Mouse (Mus musculus): ENCODE measurements around the gene Thra.

The Thra gene

GRCm38 (mm10) chr11:98804605-98805004 is 64.2 kb downstream of the Thra start, which contains the start of gene Casc3:
Casc3 (plus strand) TSS chr11:98804905.
- no peak for TF ChIP-seq GATA4 (IDR thresholded peaks at IDR 0.05; ENCODE audit: insufficient replicate concordance, low read length)

GRCm38 (mm10) chr11:98808417-98808816 is 68.0 kb downstream of the Thra start:
- no peak for TF ChIP-seq GATA4 (IDR thresholded peaks at IDR 0.05; ENCODE audit: insufficient replicate concordance, low read length)

GRCm38 (mm10) chr11:98809457-98810290 is 69.2 kb downstream of the Thra start:
- no peak for TF ChIP-seq GATA4 (IDR thresholded peaks at IDR 0.05; ENCODE audit: insufficient replicate concordance, low read length)

- TF ChIP-seq GATA4 (IDR thresholded peaks at IDR 0.05; ENCODE audit: insufficient replicate concordance, low read length) = no peak
Observed at GRCm38 (mm10) chr11:98810686-98811085, 70.2 kb downstream of the Thra start.

DNA sequence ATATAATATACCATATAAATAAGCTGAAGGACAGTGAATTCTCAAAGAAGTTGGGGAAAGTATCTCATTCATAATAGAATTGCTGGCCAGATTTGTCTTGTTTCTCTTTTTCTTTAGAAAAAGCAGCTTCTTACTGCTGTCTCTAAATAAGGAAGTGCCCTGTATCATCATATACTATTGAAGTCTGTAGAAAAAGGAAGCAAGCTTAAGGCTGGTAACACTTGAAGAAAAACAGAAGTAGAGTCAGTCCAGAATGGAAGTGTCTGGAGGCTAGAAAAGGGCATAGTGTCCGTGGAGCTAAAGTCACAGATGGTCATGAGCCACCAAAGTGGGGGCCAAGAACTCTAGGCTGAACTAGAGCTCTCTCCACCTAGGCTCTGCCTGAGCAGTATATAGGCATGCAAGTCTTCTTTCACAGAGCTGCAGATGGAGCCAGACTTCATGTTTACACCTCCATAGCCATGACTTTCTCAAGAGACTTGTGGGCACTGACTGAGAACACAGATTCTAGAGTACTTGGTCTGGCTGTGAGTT is 76.3 kb downstream of the Thra start:
- no peak for TF ChIP-seq GATA4 (IDR thresholded peaks at IDR 0.05; ENCODE audit: insufficient replicate concordance, low read length)

Data from liver, adult (tissue).